Mouse (Mus musculus) liver, embryonic 15.5 days (tissue): Measurements from ENCODE around the gene Cfap206. TPM values are rescaled to one million over a fixed set of nuclear protein-coding genes. Genes with fewer than 3 reads are reported as not detected.

ENCODE experiments used
- polyA plus RNA-seq: library from polyadenylated mRNA; unstranded; fragments of >200 nt; fragmentation: Nextera tagmentation; extraction: Ambion mirVana; gene quantifications from 2 replicates; pipeline ENCODE4 v1.2.1, GENCODE M21; 2015

The Cfap206 gene
- polyA plus RNA-seq, 1 experiment from 2014 or later = not detected

Other genes starting within 250 kb of the Cfap206 start
- 20.6 and 23.8 TPM in 2 replicates for gene Akirin2, start 179.3 kb downstream of the Cfap206 start, polyA plus RNA-seq
- 38.9 and 39.6 TPM in 2 replicates for gene Orc3, start 115.3 kb downstream of the Cfap206 start, polyA plus RNA-seq
- 25.1 and 25.5 TPM in 2 replicates for gene Rars2, start 115.2 kb downstream of the Cfap206 start, polyA plus RNA-seq
- gene Slc35a1, start 42.8 kb downstream of the Cfap206 start, polyA plus RNA-seq = 16.5 and 17.5 TPM in 2 replicates
- gene Gm136, start 26.1 kb upstream of the Cfap206 start, polyA plus RNA-seq = not detected in 2 replicates
- gene Smim8, start 48.2 kb upstream of the Cfap206 start, polyA plus RNA-seq = 18.4 and 24.2 TPM in 2 replicates
- gene Zfp292, start 152.8 kb upstream of the Cfap206 start, polyA plus RNA-seq = 3.8 and 4.3 TPM in 2 replicates
- 0.23 and 0.26 TPM in 2 replicates for gene Cga, start 163.6 kb upstream of the Cfap206 start, polyA plus RNA-seq